Mouse (Mus musculus): ENCODE measurements around the gene Sulf2.
A peak's percentile ranks its signal among the peaks of the same experiment; 100 is the strongest.

DNA sequence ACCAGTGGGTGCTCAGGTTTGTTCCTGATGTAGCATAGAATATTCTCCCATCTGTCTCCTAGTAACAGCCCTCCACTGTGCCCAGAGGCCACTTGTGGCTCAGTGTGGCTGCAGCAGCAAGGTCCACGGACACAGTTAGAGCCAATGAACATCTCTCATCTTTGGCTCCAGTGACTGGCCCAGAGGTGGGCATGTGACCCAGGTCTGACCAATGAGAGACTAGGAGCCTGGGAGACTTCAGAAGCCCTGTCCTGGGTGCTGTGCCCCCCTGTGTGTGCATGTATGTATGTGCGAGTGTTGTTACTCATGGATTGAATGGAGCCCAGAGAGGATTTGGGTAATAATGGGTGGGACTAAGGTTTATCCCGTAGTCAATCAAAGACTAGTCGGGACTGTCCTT lies 18.0 kb downstream of the Sulf2 start:
- no peak for TF ChIP-seq CTCF (conservative IDR thresholded peaks at IDR 0.05 in 1 of 2, IDR thresholded peaks at IDR 0.05 in 1 of 2; ENCODE audit: low read depth in 2 of 2, low read length in 2 of 2)
- TF ChIP-seq USF2 (conservative IDR thresholded peaks at IDR 0.05; ENCODE audit: low read depth, low read length) = peak; percentile 35
- TF ChIP-seq POLR2A (IDR thresholded peaks at IDR 0.05; ENCODE audit: low read depth, low read length) = no peak
- no peak for TF ChIP-seq SIN3A (IDR thresholded peaks at IDR 0.05; ENCODE audit: low read length)
- TF ChIP-seq USF1 (IDR thresholded peaks at IDR 0.05; ENCODE audit: low read depth, low read length) = peak; percentile 52
- no peak for TF ChIP-seq ETS1 (conservative IDR thresholded peaks at IDR 0.05; ENCODE audit: low read depth, low read length)
- no peak for TF ChIP-seq ELF1 (IDR thresholded peaks at IDR 0.05; ENCODE audit: low read depth, low read length)
